Mouse (Mus musculus) layer of hippocampus, adult 18-20 months (tissue): ENCODE measurements around the gene Mdfi. TPM values are rescaled to one million over a fixed set of nuclear protein-coding genes. Genes with fewer than 3 reads are reported as not detected.

Experiments used
- DNase-seq, 2 experiments: peaks; one replicate each; pipeline ENCODE4 v3.0.0; 2022; ENCODE audit warnings: low spot score in 2 of 2
- total RNA-seq, 2 experiments: library from RNA; stranded (reverse); gene quantifications; 2 replicates each; pipeline ENCODE4 v1.2.3; 2021

Mdfi gene
- total RNA-seq, 2 experiments from 2014 or later: 0.56 to 0.57 TPM

- DNase-seq: no peak
Observed at GRCm38 (mm10) chr17:47850035-47850434, 15.5 kb upstream of the Mdfi start.

GRCm38 (mm10) chr17:47847985-47848384 is 13.5 kb upstream of the Mdfi start:
- DNase-seq: no peak

- no peak for DNase-seq
Observed at GRCm38 (mm10) chr17:47845609-47846008, 11.1 kb upstream of the Mdfi start.

GRCm38 (mm10) chr17:47843465-47843864 is 9.0 kb upstream of the Mdfi start:
- DNase-seq: no peak

- DNase-seq: no peak
Observed at GRCm38 (mm10) chr17:47841931-47842623, 7.6 kb upstream of the Mdfi start.

- no peak for DNase-seq
Observed at GRCm38 (mm10) chr17:47841521-47841920, 7.0 kb upstream of the Mdfi start.

- no peak for DNase-seq
Observed at GRCm38 (mm10) chr17:47837808-47838207, 3.3 kb upstream of the Mdfi start.

GRCm38 (mm10) chr17:47833628-47834481 is 636 bp downstream of the Mdfi start:
- DNase-seq: no peak

- no peak for DNase-seq
Observed at GRCm38 (mm10) chr17:47833029-47833627, 1.4 kb downstream of the Mdfi start.

- no peak for DNase-seq
Observed at GRCm38 (mm10) chr17:47832501-47833028, 1.9 kb downstream of the Mdfi start.

- no peak for DNase-seq
Observed at GRCm38 (mm10) chr17:47831772-47832171, 2.7 kb downstream of the Mdfi start.

GRCm38 (mm10) chr17:47831161-47831560 is 3.3 kb downstream of the Mdfi start:
- DNase-seq: no peak

GRCm38 (mm10) chr17:47821339-47821738 is 13.2 kb downstream of the Mdfi start:
- no peak for DNase-seq

- no peak for DNase-seq
Observed at GRCm38 (mm10) chr17:47818038-47818725, 16.3 kb downstream of the Mdfi start.

- no peak for DNase-seq
Observed at GRCm38 (mm10) chr17:47815446-47815845, 19.0 kb downstream of the Mdfi start.

- no peak for DNase-seq
Observed at GRCm38 (mm10) chr17:47814496-47814895, 20.0 kb downstream of the Mdfi start.

GRCm38 (mm10) chr17:47813616-47814015 is 20.9 kb downstream of the Mdfi start:
- no peak for DNase-seq

- DNase-seq: no peak
Observed at GRCm38 (mm10) chr17:47812200-47812599, 22.3 kb downstream of the Mdfi start.

- no peak for DNase-seq
Observed at GRCm38 (mm10) chr17:47811265-47811800, 23.2 kb downstream of the Mdfi start.

- no peak for DNase-seq
Observed at GRCm38 (mm10) chr17:47806230-47806629, 28.3 kb downstream of the Mdfi start.
